Mouse (Mus musculus) liver, embryonic 14.5 days (tissue): ENCODE measurements around the gene Zdhhc19. TPM values are rescaled to one million over a fixed set of nuclear protein-coding genes. Genes with fewer than 3 reads are reported as not detected.

Experiments
- ATAC-seq: fragments of 200-750 bp; cut with Nextera tagmentation; 2 replicates; pipeline ENCODE4 v1.8.0; 2017; ENCODE audit warnings: moderate number of reproducible peaks, mild to moderate bottlenecking, moderate library complexity; ENCODE audit not compliant: insufficient read depth
- DNase-seq, 3 experiments: peaks; one replicate each; pipeline ENCODE4 v3.0.0-alpha.2; 2012 to 2013; ENCODE audit warnings: low read depth in 3 of 3, low spot score in 3 of 3
- H3K27ac ChIP-seq: fragments of 300-500 bp; sonication (generic); 2 replicates; pipeline ENCODE4 v1.5.1; 2014; ENCODE audit warnings: moderate library complexity, mild to moderate bottlenecking, control low read depth, inconsistent platforms
- H3K27me3 ChIP-seq: fragments of 300-500 bp; sonication (generic); 2 replicates; pipeline ENCODE4 v1.6.1; 2014; ENCODE audit warnings: mild to moderate bottlenecking, low read length, moderate library complexity; ENCODE audit not compliant: control insufficient read depth, insufficient read depth
- H3K36me3 ChIP-seq: fragments of 300-500 bp; sonication (generic); replicated peaks from 2 replicates; pipeline ENCODE4 v1.6.1; 2014; ENCODE audit warnings: low read depth; ENCODE audit not compliant: control insufficient read depth, insufficient read depth
- H3K4me1 ChIP-seq, 2 experiments: fragments of 200-500 bp in 1 of 2; fragments of 300-500 bp in 1 of 2; sonication (generic) in 1 of 2; replicated peaks; 2 replicates each; pipeline ENCODE4 v1.6.1; 2012 to 2014; ENCODE audit warnings: antibody characterized with exemption in 1 of 2, inconsistent platforms in 1 of 2, low read length in 1 of 2; ENCODE audit not compliant: control insufficient read depth in 2 of 2, insufficient read depth in 2 of 2
- H3K4me2 ChIP-seq: fragments of 300-500 bp; sonication (generic); 2 replicates; pipeline ENCODE4 v1.6.1; 2014; ENCODE audit warnings: low read depth, mild to moderate bottlenecking, control low read depth, moderate library complexity
- H3K4me3 ChIP-seq, 2 experiments: fragments of 200-500 bp in 1 of 2; fragments of 300-500 bp in 1 of 2; sonication (generic) in 1 of 2; 2 replicates each; pipeline ENCODE4 v1.5.1; 2012 to 2014; ENCODE audit warnings: low read depth in 2 of 2, low read length in 2 of 2, mild to moderate bottlenecking in 2 of 2, control low read depth in 1 of 2, inconsistent platforms in 1 of 2, moderate library complexity in 1 of 2; ENCODE audit not compliant: insufficient read depth in 1 of 2
- H3K9ac ChIP-seq: fragments of 300-500 bp; sonication (generic); replicated peaks from 2 replicates; pipeline ENCODE4 v1.6.1; 2014; ENCODE audit warnings: mild to moderate bottlenecking, control low read depth, moderate library complexity
- H3K9me3 ChIP-seq: fragments of 300-500 bp; sonication (generic); 2 replicates; pipeline ENCODE4 v1.6.1; 2016; ENCODE audit warnings: low read length, mixed read lengths; ENCODE audit not compliant: control insufficient read depth
- CTCF ChIP-seq: IDR thresholded peaks from 2 replicates; pipeline ENCODE4 v1.5.1; 2016; ENCODE audit warnings: antibody characterized with exemption, low read depth, control low read depth
- EP300 ChIP-seq: IDR thresholded peaks from 2 replicates; pipeline ENCODE4 v1.6.1; 2016; ENCODE audit warnings: antibody characterized with exemption, low read depth
- WGBS: fragments of 180-500 bp; shearing (Covaris S2); extraction: QIAGEN DNeasy Blood & Tissue Kit; methylation state at CpG from one replicate; pipeline ENCODE4 v1.1.7; 2014; ENCODE audit not compliant: insufficient replicate concordance; 5-methylcytosine and 5-hydroxymethylcytosine counted together
- polyA plus RNA-seq, 2 experiments: library from polyadenylated mRNA; depleted of rRNA in 1 of 2; stranded (reverse) in 1 of 2; unstranded in 1 of 2; fragments of >200 nt; fragmentation: Nextera tagmentation in 1 of 2; extraction: Ambion mirVana in 1 of 2; gene quantifications; 2 replicates each; pipeline versions ENCODE4 v1.2.1 to v1.2.3; 2012 to 2014

The Zdhhc19 gene
- polyA plus RNA-seq, 2 experiments, result not detected

DNA sequence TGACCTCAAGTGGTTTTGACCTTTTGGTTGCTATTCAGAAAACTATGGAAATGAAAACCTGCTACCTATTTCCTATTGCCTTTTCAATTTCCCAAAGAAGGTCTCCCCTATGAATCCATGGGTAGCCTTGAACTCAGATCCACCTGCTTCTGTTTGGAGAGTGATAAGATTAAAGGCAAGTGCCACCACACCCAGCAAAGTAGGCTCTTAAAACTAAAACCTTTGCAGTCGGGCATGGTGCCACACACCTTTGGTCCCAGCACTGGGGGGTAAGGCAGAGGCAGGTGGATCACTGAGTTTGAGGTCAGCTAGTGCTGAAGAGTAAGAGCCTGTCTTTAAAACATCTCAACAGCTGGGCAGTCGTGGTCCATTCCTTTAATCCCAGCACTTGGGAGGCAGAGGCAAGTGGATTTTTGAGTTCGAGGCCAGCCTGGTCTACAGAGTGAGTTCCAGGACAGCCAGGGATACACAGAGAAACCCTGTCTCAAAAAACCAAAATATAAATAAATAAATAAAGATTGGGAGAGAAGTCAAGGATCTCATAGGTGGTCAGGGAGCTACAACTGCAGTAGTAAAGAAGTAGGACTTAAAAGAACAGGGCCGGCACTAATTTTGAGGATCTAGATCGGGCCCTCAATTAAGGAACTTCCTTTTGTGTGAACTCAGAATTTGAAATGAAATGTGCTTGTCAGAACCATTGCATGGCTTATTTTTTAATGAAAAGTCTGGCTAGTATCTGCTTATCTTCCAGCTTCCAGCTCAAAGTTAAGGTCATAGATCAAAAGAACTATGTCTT lies 114.6 kb downstream of the Zdhhc19 start:
- peaks cover 54% of the 10 kb centered on the region for H3K36me3 ChIP-seq
- no peaks in the 10 kb centered on the region for H3K9me3 ChIP-seq
- WGBS, result 12% methylated on average over 5 of the region's 5 CpGs
- H3K27me3 ChIP-seq, result no peaks in the 10 kb centered on the region
- peak overlapping the region; percentile 66 to 86 for H3K4me3 ChIP-seq
- peak overlapping the region; percentile 94 for H3K4me2 ChIP-seq
- peaks cover 23 to 24% of the 10 kb centered on the region in 2 experiments for H3K4me1 ChIP-seq
- peak; percentile 17 for ATAC-seq
- DNase-seq, result peak; percentile 66 to 76 (median 73)
- no peak for TF ChIP-seq CTCF
- TF ChIP-seq EP300, result peak; percentile 66
- peak overlapping the region; percentile 98 for H3K27ac ChIP-seq
- peak overlapping the region; percentile 95 for H3K9ac ChIP-seq

Other genes with a start within 250 kb of the Zdhhc19 start
- gene Fbxo45, start 249.1 kb upstream of the Zdhhc19 start, polyA plus RNA-seq (2012; rRNA removed), result 2.7 and 4.0 TPM in 2 replicates
- gene Fbxo45, start 249.1 kb upstream of the Zdhhc19 start, polyA plus RNA-seq (2014; fragmentation: Nextera tagmentation; extraction: Ambion mirVana), result 5.1 and 6.6 TPM in 2 replicates
- gene Wdr53, start 249.0 kb upstream of the Zdhhc19 start, polyA plus RNA-seq (2012; rRNA removed), result 4.8 and 7.9 TPM in 2 replicates
- 11.2 and 11.5 TPM in 2 replicates for gene Wdr53, start 249.0 kb upstream of the Zdhhc19 start, polyA plus RNA-seq (2014; fragmentation: Nextera tagmentation; extraction: Ambion mirVana)
- gene Smco1, start 224.8 kb upstream of the Zdhhc19 start, polyA plus RNA-seq (2012; rRNA removed), result not detected in 2 replicates
- gene Smco1, start 224.8 kb upstream of the Zdhhc19 start, polyA plus RNA-seq (2014; fragmentation: Nextera tagmentation; extraction: Ambion mirVana), result not detected in 2 replicates
- 3.7 and 6.1 TPM in 2 replicates for gene Rnf168, start 218.8 kb upstream of the Zdhhc19 start, polyA plus RNA-seq (2012; rRNA removed)
- gene Rnf168, start 218.8 kb upstream of the Zdhhc19 start, polyA plus RNA-seq (2014; fragmentation: Nextera tagmentation; extraction: Ambion mirVana), result 11.3 and 13.8 TPM in 2 replicates
- 2.7 and 5.1 TPM in 2 replicates for gene Ubxn7, start 164.0 kb upstream of the Zdhhc19 start, polyA plus RNA-seq (2012; rRNA removed)
- 5.4 and 7.6 TPM in 2 replicates for gene Ubxn7, start 164.0 kb upstream of the Zdhhc19 start, polyA plus RNA-seq (2014; fragmentation: Nextera tagmentation; extraction: Ambion mirVana)
- gene Tm4sf19, start 95.8 kb upstream of the Zdhhc19 start, polyA plus RNA-seq (2012; rRNA removed), result 0.04 TPM in 1 of 2 replicates, not detected in the other
- gene Tm4sf19, start 95.8 kb upstream of the Zdhhc19 start, polyA plus RNA-seq (2014; fragmentation: Nextera tagmentation; extraction: Ambion mirVana), result not detected in 2 replicates
- gene Tctex1d2, start 76.6 kb upstream of the Zdhhc19 start, polyA plus RNA-seq (2012; rRNA removed), result 2.1 and 3.1 TPM in 2 replicates
- gene Tctex1d2, start 76.6 kb upstream of the Zdhhc19 start, polyA plus RNA-seq (2014; fragmentation: Nextera tagmentation; extraction: Ambion mirVana), result 6.4 and 7.2 TPM in 2 replicates
- 12.8 and 16.3 TPM in 2 replicates for gene Pcyt1a, start 65.3 kb upstream of the Zdhhc19 start, polyA plus RNA-seq (2012; rRNA removed)
- 40.3 and 41.6 TPM in 2 replicates for gene Pcyt1a, start 65.3 kb upstream of the Zdhhc19 start, polyA plus RNA-seq (2014; fragmentation: Nextera tagmentation; extraction: Ambion mirVana)
- 0.16 and 0.25 TPM in 2 replicates for gene Slc51a, start 8.4 kb upstream of the Zdhhc19 start, polyA plus RNA-seq (2012; rRNA removed)
- 1.1 and 1.2 TPM in 2 replicates for gene Slc51a, start 8.4 kb upstream of the Zdhhc19 start, polyA plus RNA-seq (2014; fragmentation: Nextera tagmentation; extraction: Ambion mirVana)
- 157 and 235 TPM in 2 replicates for gene Tfrc, start 112.7 kb downstream of the Zdhhc19 start, polyA plus RNA-seq (2012; rRNA removed)
- gene Tfrc, start 112.7 kb downstream of the Zdhhc19 start, polyA plus RNA-seq (2014; fragmentation: Nextera tagmentation; extraction: Ambion mirVana), result 388 and 433 TPM in 2 replicates
- gene Tnk2, start 147.6 kb downstream of the Zdhhc19 start, polyA plus RNA-seq (2012; rRNA removed), result 15.3 and 19.4 TPM in 2 replicates
- 3.8 and 4.6 TPM in 2 replicates for gene Tnk2, start 147.6 kb downstream of the Zdhhc19 start, polyA plus RNA-seq (2014; fragmentation: Nextera tagmentation; extraction: Ambion mirVana)
- 0.63 and 0.71 TPM in 2 replicates for gene Muc4, start 239.6 kb downstream of the Zdhhc19 start, polyA plus RNA-seq (2012; rRNA removed)
- 0.76 and 0.79 TPM in 2 replicates for gene Muc4, start 239.6 kb downstream of the Zdhhc19 start, polyA plus RNA-seq (2014; fragmentation: Nextera tagmentation; extraction: Ambion mirVana)